Mouse (Mus musculus): ENCODE results near the gene Usp17lb. TPM values are rescaled to one million over a fixed set of nuclear protein-coding genes. Genes with fewer than 3 reads are reported as not detected.

Gene Usp17lb
- not detected for polyA plus RNA-seq (2017; shearing (Covaris generic))

DNA sequence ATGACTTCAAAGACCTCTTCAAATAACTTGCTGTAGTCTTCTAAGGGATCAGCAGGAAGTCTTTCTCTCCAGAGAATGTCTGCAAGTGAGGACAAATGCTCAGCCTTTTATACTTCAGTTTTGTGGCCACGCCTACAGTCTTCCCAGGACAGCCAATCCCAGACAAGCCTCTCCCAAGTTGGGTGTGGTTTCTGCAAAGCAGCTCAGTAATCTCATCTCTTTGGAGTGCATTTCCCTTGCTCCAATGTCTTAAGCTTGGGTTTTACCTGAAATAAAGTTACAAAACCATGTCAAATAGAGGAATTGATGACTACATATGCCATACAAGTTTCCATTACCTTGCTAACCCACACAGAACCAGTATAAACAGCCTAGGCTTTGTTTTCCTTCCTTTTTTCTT lies at the start of gene Usp17lb:
Gene Usp17lb, minus strand, starts transcription at position 101 of the 400 bp plus-strand sequence.

DNA sequence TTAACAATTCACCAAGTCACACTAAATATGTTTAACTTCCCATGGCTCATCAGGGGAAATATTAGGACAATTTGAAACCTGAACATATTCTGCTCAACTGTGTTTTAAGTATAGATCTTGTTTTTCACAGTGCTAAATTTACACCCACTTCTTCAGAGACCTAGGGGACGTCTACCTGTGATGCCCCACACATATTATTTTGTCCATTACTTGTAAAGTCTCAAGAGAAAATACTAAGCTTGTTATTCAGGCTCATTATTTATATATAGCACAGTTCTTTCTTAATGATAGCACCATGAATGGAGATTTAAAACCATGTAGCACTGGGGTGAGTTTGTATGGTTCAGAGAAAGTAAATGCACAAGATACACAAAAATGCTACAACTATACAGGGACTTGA lies 35.3 kb upstream of the Usp17lb start, which contains the start of gene Olfr665:
Gene Olfr665, plus strand, starts transcription at position 301 of the 400 bp plus-strand sequence.

DNA sequence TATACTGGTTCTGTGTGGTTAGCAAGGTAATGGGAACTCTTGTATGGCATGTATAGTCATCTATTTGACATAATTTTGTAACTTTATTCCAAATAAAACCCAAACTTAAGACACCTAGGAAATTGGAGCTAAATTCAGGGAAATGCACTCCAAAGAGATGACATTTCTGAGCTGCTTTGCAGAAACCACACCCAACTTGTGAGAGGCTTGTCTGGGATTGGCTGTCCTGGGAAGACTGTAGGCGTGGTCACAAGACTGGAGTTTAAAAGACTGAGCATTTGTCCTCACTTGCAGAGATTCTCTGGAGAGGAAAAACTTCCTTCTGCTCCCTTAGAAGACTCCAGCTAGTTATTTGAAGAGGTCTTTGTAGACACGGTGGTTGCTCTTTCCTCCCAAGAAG lies 14.3 kb upstream of the Usp17lb start, which contains the start of gene Usp17la:
Gene Usp17la, plus strand, starts transcription at position 301 of the 400 bp plus-strand sequence.

Other genes starting within 250 kb of the Usp17lb start
- gene Olfr655, start 240.8 kb downstream of the Usp17lb start, polyA plus RNA-seq (2017; shearing (Covaris generic)), result not detected
- not detected for gene Olfr656, start 228.6 kb downstream of the Usp17lb start, polyA plus RNA-seq (2017; shearing (Covaris generic))
- not detected for gene Olfr657, start 217.8 kb downstream of the Usp17lb start, polyA plus RNA-seq (2017; shearing (Covaris generic))
- not detected for gene Olfr658, start 195.3 kb downstream of the Usp17lb start, polyA plus RNA-seq (2017; shearing (Covaris generic))
- not detected for gene Olfr659, start 175.8 kb downstream of the Usp17lb start, polyA plus RNA-seq (2017; shearing (Covaris generic))
- not detected for gene Olfr661, start 156.1 kb downstream of the Usp17lb start, polyA plus RNA-seq (2017; shearing (Covaris generic))
- not detected for gene Usp17le, start 65.1 kb downstream of the Usp17lb start, polyA plus RNA-seq (2017; shearing (Covaris generic))
- not detected for gene Usp17la, start 14.4 kb upstream of the Usp17lb start, polyA plus RNA-seq (2017; shearing (Covaris generic))
- gene Olfr665, start 35.4 kb upstream of the Usp17lb start, polyA plus RNA-seq (2017; shearing (Covaris generic)), result not detected
- not detected for gene Olfr666, start 53.3 kb upstream of the Usp17lb start, polyA plus RNA-seq (2017; shearing (Covaris generic))
- not detected for gene Olfr667, start 78.9 kb upstream of the Usp17lb start, polyA plus RNA-seq (2017; shearing (Covaris generic))
- gene Olfr668, start 85.5 kb upstream of the Usp17lb start, polyA plus RNA-seq (2017; shearing (Covaris generic)), result not detected
- gene Olfr669, start 91.6 kb upstream of the Usp17lb start, polyA plus RNA-seq (2017; shearing (Covaris generic)), result 0.16 TPM
- 0.12 TPM for gene Olfr670, start 120.0 kb upstream of the Usp17lb start, polyA plus RNA-seq (2017; shearing (Covaris generic))
- gene Olfr671, start 136.5 kb upstream of the Usp17lb start, polyA plus RNA-seq (2017; shearing (Covaris generic)), result 0.26 TPM
- gene Olfr672, start 159.4 kb upstream of the Usp17lb start, polyA plus RNA-seq (2017; shearing (Covaris generic)), result not detected
- gene Olfr675, start 185.9 kb upstream of the Usp17lb start, polyA plus RNA-seq (2017; shearing (Covaris generic)), result not detected
- not detected for gene Olfr676, start 190.1 kb upstream of the Usp17lb start, polyA plus RNA-seq (2017; shearing (Covaris generic))
- gene Olfr677, start 208.8 kb upstream of the Usp17lb start, polyA plus RNA-seq (2017; shearing (Covaris generic)), result not detected
- gene Olfr678, start 221.9 kb upstream of the Usp17lb start, polyA plus RNA-seq (2017; shearing (Covaris generic)), result not detected
- not detected for gene Olfr679, start 238.6 kb upstream of the Usp17lb start, polyA plus RNA-seq (2017; shearing (Covaris generic))

Data from effector memory CD4-positive, alpha-beta T cell, adult 5 months (primary cell).